Mouse (Mus musculus) heart, adult 11 months (tissue): ENCODE results near the gene Chst5.

Source experiments
- DNase-seq: peaks from one replicate; pipeline ENCODE4 v3.0.0; 2022

Chst5 gene

GRCm38 (mm10) chr8:111909621-111910450 lies at the start of gene Chst5:
TSS of gene Chst5 (minus strand) at chr8:111910447.
- no peak for DNase-seq

GRCm38 (mm10) chr8:111957231-111957630 lies 47.0 kb upstream of the Chst5 start:
- DNase-seq, result peak; percentile 84

GRCm38 (mm10) chr8:111955879-111956278 lies 45.6 kb upstream of the Chst5 start:
- DNase-seq, result peak; percentile 61

- DNase-seq, result peak; percentile 90
These were observed 44.8 kb upstream of the Chst5 start for GRCm38 (mm10) chr8:111954844-111955594.

GRCm38 (mm10) chr8:111951936-111952335 lies 41.7 kb upstream of the Chst5 start:
- no peak for DNase-seq

GRCm38 (mm10) chr8:111951317-111951716 lies 41.1 kb upstream of the Chst5 start:
- peak; percentile 89 for DNase-seq

GRCm38 (mm10) chr8:111950846-111951245 lies 40.6 kb upstream of the Chst5 start:
- no peak for DNase-seq

- peak; percentile 56 for DNase-seq
These were observed 37.7 kb upstream of the Chst5 start for GRCm38 (mm10) chr8:111947954-111948353.

GRCm38 (mm10) chr8:111947144-111947543 lies 36.9 kb upstream of the Chst5 start:
- DNase-seq, result no peak

GRCm38 (mm10) chr8:111943544-111943943 lies 33.3 kb upstream of the Chst5 start:
- DNase-seq, result no peak

- peak; percentile 94 for DNase-seq
These were observed 30.8 kb upstream of the Chst5 start for GRCm38 (mm10) chr8:111941101-111941454.

- DNase-seq, result peak; percentile 100
These were observed 30.2 kb upstream of the Chst5 start, which contains the start of gene Gabarapl2 for GRCm38 (mm10) chr8:111940171-111941100. TSS of gene Gabarapl2 (plus strand) at chr8:111940703.

- DNase-seq, result peak; percentile 97
These were observed 29.4 kb upstream of the Chst5 start for GRCm38 (mm10) chr8:111939516-111940142.

GRCm38 (mm10) chr8:111938076-111938985 lies 28.1 kb upstream of the Chst5 start:
- peak; percentile 85 for DNase-seq

- DNase-seq, result peak; percentile 78
These were observed 26.9 kb upstream of the Chst5 start for GRCm38 (mm10) chr8:111937184-111937583.

- no peak for DNase-seq
These were observed 24.0 kb upstream of the Chst5 start for GRCm38 (mm10) chr8:111934201-111934600.

- peak; percentile 99 for DNase-seq
These were observed 23.3 kb upstream of the Chst5 start, which contains the start of gene Tmem231 for GRCm38 (mm10) chr8:111933348-111934076. TSS of gene Tmem231 (minus strand) at chr8:111933881.

GRCm38 (mm10) chr8:111932580-111933336 lies 22.5 kb upstream of the Chst5 start:
- DNase-seq, result peak; percentile 97

GRCm38 (mm10) chr8:111931721-111932120 lies 21.5 kb upstream of the Chst5 start:
- DNase-seq, result peak; percentile 81
